Mouse (Mus musculus): ENCODE measurements around the gene Dnah7b. TPM values are rescaled to one million over a fixed set of nuclear protein-coding genes. Genes with fewer than 3 reads are reported as not detected.

Gene Dnah7b
- polyA plus RNA-seq, 1 experiment from 2014 or later, result not detected

Other genes starting within 250 kb of the Dnah7b start
- not detected in 3 replicates for gene Gm5269, start 176.0 kb upstream of the Dnah7b start, polyA plus RNA-seq (2018)
- 393 to 687 TPM (median 472 TPM) in 3 replicates for gene Slc40a1, start 139.8 kb upstream of the Dnah7b start, polyA plus RNA-seq (2018)

All from macrophage (primary cell).